Mouse (Mus musculus) bone marrow, adult 2 months (tissue): Measurements from ENCODE around the gene Cd163.

Experiments used
- CTCF ChIP-seq: fragments of 200-500 bp; IDR thresholded peaks from 2 replicates; pipeline ENCODE4 v1.5.1; 2011; ENCODE audit warnings: low read length, control low read depth; ENCODE audit not compliant: control insufficient read depth, insufficient read depth
- POLR2A ChIP-seq: fragments of 200-500 bp; IDR thresholded peaks from 2 replicates; pipeline ENCODE4 v1.6.1; 2011; ENCODE audit warnings: low read depth, mild to moderate bottlenecking, control low read depth, low read length, borderline replicate concordance; ENCODE audit not compliant: control insufficient read depth

GRCm38 (mm10) chr6:124373584-124374206 is 69.2 kb downstream of the Cd163 start:
- TF ChIP-seq POLR2A (no peak), CTCF (no peak)
